Mouse (Mus musculus): ENCODE measurements at regions not wholly inside any gene's neighbourhood (a gene's known extent, or its start where the extent isn't known, plus 50 kb on each side); places are given as distances from the start of the nearest gene placed in this dataset.

GRCm38 (mm10) chr6:109370286-109370685 lies 541.8 kb downstream of the Edem1 start:
- H3K4me1 ChIP-seq = no peaks in the 10 kb centered on the region
- no peaks in the 10 kb centered on the region for H3K36me3 ChIP-seq (ENCODE audit: poor library complexity, severe bottlenecking)
- WGBS = 83% methylated on average over 1 of the region's 1 CpGs
- no peaks in the 10 kb centered on the region for H3K27me3 ChIP-seq
- ATAC-seq = no peak
- H3K4me2 ChIP-seq = no peak overlapping the region
- no peaks in the 10 kb centered on the region for H3K9me3 ChIP-seq (replicated peaks)
- no peak overlapping the region for H3K9ac ChIP-seq
- no peak overlapping the region for H3K4me3 ChIP-seq
- H3K27ac ChIP-seq = no peak overlapping the region

GRCm38 (mm10) chr6:109371931-109372330 lies 543.5 kb downstream of the Edem1 start:
- Histone ChIP-seq H3K4me1 (no peaks in the 10 kb centered on the region), H3K9me3 (replicated peaks) (no peaks in the 10 kb centered on the region)
- 54% methylated on average over 3 of the region's 3 CpGs for WGBS

GRCm38 (mm10) chr6:109387212-109387611 lies 558.8 kb downstream of the Edem1 start:
- Histone ChIP-seq H3K9ac (no peak overlapping the region), H3K4me3 (no peak overlapping the region), H3K36me3 (ENCODE audit: poor library complexity, severe bottlenecking) (no peaks in the 10 kb centered on the region), H3K4me2 (no peak overlapping the region), H3K27ac (no peak overlapping the region), H3K27me3 (no peaks in the 10 kb centered on the region), H3K9me3 (replicated peaks) (no peaks in the 10 kb centered on the region), H3K4me1 (peaks cover 6% of the 10 kb centered on the region; the same call in 1 of the 2 replicates)
- peak; percentile 73 for ATAC-seq
- WGBS = 36% methylated on average over 3 of the region's 3 CpGs

More at GRCm38 (mm10) chr6:109371931-109372330, 543.5 kb downstream of the Edem1 start:
- Histone ChIP-seq H3K27me3 (no peaks in the 10 kb centered on the region), H3K4me2 (no peak overlapping the region), H3K4me3 (no peak overlapping the region), H3K27ac (no peak overlapping the region), H3K36me3 (ENCODE audit: poor library complexity, severe bottlenecking) (no peaks in the 10 kb centered on the region), H3K9ac (no peak overlapping the region)
- ATAC-seq = no peak

- Histone ChIP-seq H3K4me2 (no peak overlapping the region), H3K27ac (no peak overlapping the region), H3K36me3 (ENCODE audit: poor library complexity, severe bottlenecking) (no peaks in the 10 kb centered on the region), H3K9me3 (replicated peaks) (no peaks in the 10 kb centered on the region), H3K9ac (no peak overlapping the region), H3K4me1 (peaks cover 6% of the 10 kb centered on the region; the same call in 1 of the 2 replicates), H3K27me3 (no peaks in the 10 kb centered on the region), H3K4me3 (no peak overlapping the region)
- WGBS = 39% methylated on average over 1 of the region's 1 CpGs
- ATAC-seq = peak; percentile 50; the same call in 1 of the 2 replicates
These were observed 561.3 kb downstream of the Edem1 start for GRCm38 (mm10) chr6:109389781-109390180.

GRCm38 (mm10) chr6:109398690-109399089 lies 570.2 kb downstream of the Edem1 start:
- no peak overlapping the region for H3K27ac ChIP-seq
- no peaks in the 10 kb centered on the region for H3K9me3 ChIP-seq (replicated peaks)
- H3K36me3 ChIP-seq (ENCODE audit: poor library complexity, severe bottlenecking) = no peaks in the 10 kb centered on the region
- no peak overlapping the region for H3K4me3 ChIP-seq
- no peaks in the 10 kb centered on the region for H3K4me1 ChIP-seq
- no peak; the same call in 1 of the 2 replicates for ATAC-seq
- 75% methylated on average over 3 of the region's 3 CpGs for WGBS
- H3K9ac ChIP-seq = no peak overlapping the region
- no peak overlapping the region for H3K4me2 ChIP-seq
- H3K27me3 ChIP-seq = no peaks in the 10 kb centered on the region

GRCm38 (mm10) chr6:109419505-109420239 lies 591.2 kb downstream of the Edem1 start:
- H3K9me3 ChIP-seq (replicated peaks) = no peaks in the 10 kb centered on the region
- H3K4me2 ChIP-seq = no peak overlapping the region
- no peaks in the 10 kb centered on the region for H3K4me1 ChIP-seq
- no peak overlapping the region for H3K4me3 ChIP-seq
- H3K27ac ChIP-seq = no peak overlapping the region
- H3K9ac ChIP-seq = no peak overlapping the region
- 92% methylated on average over 5 of the region's 5 CpGs for WGBS
- no peak for ATAC-seq
- H3K27me3 ChIP-seq = no peaks in the 10 kb centered on the region
- H3K36me3 ChIP-seq (ENCODE audit: poor library complexity, severe bottlenecking) = no peaks in the 10 kb centered on the region

GRCm38 (mm10) chr6:109433596-109433995 lies 605.2 kb downstream of the Edem1 start:
- no peak overlapping the region for H3K4me3 ChIP-seq
- no peak overlapping the region for H3K4me2 ChIP-seq
- no peaks in the 10 kb centered on the region for H3K27me3 ChIP-seq
- ATAC-seq = no peak
- no peak overlapping the region for H3K9ac ChIP-seq
- H3K4me1 ChIP-seq = no peaks in the 10 kb centered on the region
- H3K27ac ChIP-seq = no peak overlapping the region
- WGBS = 80% methylated on average over 2 of the region's 2 CpGs
- no peaks in the 10 kb centered on the region for H3K9me3 ChIP-seq (replicated peaks)
- H3K36me3 ChIP-seq (ENCODE audit: poor library complexity, severe bottlenecking) = no peaks in the 10 kb centered on the region
